Mouse (Mus musculus) c-Kit-negative CD71-positive TER-119-positive erythroid progenitor cells, embryonic 14.5 days (primary cell): Measurements from ENCODE around the gene Retn.

ENCODE experiments used
- DNase-seq: peaks from one replicate; pipeline ENCODE4 v3.0.0-alpha.2; 2013; ENCODE audit warnings: low read depth, low spot score

The Retn gene

GRCm38 (mm10) chr8:3655526-3655925 is at the start of gene Retn:
Retn (plus strand) TSS chr8:3655770.
- no peak for DNase-seq

DNA sequence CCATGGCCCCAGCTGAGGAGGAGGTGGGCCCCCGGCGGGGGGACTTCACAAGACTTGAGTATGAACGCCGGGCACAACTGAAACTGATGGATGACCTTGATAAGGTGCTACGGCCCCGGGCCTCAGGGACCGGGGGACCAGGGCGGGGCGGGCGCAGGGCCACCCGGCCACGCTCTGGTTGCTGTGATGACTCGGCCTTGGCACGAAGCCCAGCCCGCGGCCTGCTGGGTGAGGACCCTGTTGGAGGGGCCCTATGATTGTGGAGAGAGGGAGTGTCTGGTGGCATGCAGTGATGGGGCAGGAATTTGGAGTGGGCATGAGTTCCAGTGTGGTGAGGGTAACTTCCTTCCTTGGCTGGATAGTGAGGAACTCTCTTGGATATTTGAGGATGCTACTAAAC is 49.0 kb upstream of the Retn start:
- no peak for DNase-seq

GRCm38 (mm10) chr8:3607822-3608221 is 47.7 kb upstream of the Retn start:
- DNase-seq, result no peak

DNA sequence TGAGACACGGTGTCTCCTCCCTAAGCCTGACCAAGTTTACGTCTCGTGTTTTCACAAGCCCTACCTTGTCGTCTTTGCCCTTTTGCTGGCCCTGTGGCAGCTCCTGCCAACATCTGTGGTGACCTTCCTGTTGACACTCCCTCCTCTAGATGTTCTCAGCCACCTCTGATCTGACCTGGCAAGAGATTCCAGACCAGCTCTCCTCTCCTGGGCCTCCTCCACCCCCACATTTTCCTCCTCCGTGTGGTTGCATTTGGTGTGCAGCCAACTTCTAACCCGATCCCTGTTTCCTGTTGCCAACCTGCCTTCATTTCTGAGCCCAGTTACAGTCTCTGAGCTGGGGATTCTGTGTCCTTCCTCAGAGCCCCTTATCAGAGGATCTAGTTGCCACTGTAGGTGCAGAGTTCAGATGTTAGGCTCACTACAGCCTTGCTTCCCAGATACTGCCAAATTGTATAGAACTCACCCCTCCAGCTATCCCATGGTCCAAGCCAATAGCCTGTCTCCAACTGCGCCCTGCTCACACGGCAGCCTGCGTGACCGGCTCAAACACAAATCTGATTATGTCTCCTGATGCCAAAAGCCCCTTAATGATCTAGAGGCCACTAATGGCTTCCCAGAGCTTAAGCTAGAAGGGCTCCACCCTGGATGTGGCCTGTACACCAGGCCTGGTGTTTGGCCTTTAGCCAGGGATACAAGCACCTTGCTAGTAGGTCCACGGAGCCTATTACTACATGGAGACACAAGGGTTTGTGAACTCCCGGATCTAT is 46.3 kb upstream of the Retn start:
- DNase-seq, result no peak

DNA sequence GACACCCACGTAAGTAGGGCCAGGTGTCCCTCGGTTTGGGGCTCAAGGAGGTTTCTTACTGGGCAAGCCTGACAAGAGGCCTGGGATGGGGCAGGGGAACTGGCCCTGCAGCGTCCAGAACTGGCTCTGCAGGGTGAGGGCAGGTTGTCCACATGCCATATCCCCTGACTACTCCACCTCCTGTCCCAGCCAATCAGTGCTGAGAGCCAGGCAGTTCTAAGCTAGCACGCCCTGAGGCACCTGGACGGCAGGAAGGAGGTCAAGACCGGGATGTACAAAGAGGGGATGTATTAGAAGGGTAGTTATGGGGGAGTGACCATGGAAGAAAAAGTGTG is 45.8 kb upstream of the Retn start:
- no peak for DNase-seq

DNA sequence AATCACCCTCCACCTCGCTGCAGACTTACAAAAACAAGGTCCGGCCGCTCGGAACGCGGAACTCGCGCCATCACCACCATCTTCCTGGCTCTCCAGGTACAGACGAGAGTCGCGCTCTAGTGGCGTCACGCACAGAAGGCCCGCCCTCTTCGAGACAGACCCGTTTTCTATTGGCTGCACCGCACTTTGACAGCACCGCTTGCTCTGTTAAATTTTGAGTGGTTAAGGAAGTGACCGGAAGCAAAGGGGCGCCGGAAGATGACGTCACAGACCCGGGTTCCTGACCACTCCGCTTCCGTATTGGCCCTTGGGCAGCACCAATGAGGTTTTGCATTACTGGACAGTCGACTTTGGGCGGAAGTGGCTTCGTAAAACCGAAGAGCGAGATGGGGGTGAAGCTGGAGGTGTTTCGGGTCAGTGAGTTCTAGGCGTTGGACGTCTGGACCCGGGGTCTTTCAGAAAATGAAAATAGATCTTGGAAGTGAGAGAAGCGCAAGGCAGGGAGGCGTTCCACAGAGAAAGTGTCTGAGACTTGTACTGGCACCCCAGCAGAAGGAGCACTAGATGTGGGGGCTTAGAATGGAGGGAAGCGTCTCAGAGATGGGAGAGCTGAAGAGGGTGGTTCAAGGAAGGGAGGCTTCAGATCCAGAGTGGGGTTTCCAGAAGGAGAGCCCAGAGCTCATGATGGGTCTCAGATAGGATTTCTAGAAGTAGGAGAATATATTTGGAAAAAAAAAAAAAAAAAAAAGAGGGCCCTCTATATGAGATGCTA is 34.2 kb upstream of the Retn start, which contains the start of the genes Xab2 and Pet100:
Gene Xab2 (minus strand): TSS at position 118 of the 772 bp plus-strand sequence.
Gene Pet100 (plus strand): TSS at position 350 of the 772 bp plus-strand sequence.
- peak; percentile 99 for DNase-seq

GRCm38 (mm10) chr8:3622119-3622518 is 33.5 kb upstream of the Retn start:
- DNase-seq, result no peak

GRCm38 (mm10) chr8:3625445-3625844 is 30.1 kb upstream of the Retn start, which contains the start of gene Pcp2:
Pcp2 (minus strand) TSS chr8:3625545.
- no peak for DNase-seq

DNA sequence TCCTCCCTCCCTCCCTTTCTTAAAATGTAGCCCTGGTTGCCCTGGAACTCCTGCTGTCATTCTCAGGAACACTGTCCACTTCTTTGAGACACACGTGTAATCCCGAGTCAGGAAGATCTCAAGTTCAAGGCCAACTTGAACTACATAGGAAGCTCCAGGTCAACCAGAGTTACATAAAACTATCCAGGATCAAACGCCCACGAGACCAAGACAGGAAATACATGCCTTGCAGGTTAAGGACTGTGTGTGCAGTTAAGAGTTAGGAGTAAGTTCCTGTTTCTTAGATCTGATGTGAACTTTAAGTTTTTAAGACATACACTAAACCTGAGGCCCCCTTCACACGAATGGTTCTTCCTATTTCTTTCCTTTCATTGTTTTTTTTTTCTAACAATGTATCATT is 28.6 kb upstream of the Retn start:
- no peak for DNase-seq

GRCm38 (mm10) chr8:3628014-3628413 is 27.6 kb upstream of the Retn start:
- no peak for DNase-seq

DNA sequence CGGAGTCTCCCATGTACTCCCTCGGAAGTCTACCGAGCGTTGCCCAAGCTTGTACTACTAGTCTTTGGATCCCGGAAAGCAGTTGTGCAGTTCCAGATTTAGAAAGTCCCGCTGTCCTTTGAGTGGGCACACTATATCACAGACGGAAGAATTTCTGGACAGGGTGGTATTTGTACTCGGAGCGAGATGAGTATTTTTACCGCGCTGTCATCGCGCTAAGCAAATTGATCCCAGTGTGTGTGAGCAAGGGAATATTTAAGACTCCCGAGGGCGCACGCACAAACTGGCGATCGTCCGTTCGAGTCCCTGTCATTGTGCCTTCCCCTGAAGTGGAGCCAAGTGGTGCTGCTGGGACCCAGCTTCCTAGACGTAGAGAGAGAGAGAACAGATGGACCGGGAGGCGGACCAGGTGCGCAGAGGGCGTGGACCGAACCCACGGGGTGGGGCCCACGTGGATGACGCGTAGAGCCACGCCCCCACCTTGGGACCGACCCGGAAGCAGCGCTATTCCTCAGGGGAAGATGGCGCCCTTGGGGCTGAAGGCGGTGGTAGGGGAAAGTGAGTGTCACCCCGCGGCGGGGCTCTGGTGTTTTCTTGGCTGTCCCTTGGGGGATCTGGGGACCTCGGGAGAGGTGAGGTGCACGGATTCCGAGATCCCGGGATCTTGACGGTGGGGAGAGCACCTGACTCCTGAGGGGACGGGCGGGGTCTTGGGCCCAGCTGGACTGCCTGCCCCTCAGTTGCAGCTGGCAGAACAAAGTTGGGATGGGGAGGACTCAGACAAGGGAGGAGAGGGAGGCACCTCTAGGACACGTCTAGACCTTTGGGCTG is 24.7 kb upstream of the Retn start, which contains the start of gene Stxbp2:
Gene Stxbp2 (plus strand): TSS at position 309 of the 831 bp plus-strand sequence.
- DNase-seq, result peak; percentile 72

DNA sequence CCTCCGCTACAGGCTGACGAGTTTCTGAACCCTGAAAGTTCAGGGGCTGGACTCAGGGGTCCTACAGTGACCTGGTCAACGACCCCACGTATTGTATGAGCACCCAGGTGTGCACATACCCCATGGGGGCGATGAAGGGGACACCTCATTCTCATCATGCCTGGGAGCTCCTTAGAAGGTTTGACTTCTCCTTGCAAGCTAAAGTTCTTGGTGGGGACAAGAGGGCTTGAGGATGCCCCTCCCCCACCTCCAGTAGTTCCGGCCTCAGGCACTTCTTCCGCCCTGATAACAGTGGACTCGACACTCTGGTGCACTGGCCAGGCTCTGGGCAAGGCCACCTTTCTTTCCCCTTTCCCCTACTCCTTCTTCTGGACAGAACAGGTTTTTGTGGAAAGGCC is 24.1 kb upstream of the Retn start:
- peak; percentile 13 for DNase-seq

DNA sequence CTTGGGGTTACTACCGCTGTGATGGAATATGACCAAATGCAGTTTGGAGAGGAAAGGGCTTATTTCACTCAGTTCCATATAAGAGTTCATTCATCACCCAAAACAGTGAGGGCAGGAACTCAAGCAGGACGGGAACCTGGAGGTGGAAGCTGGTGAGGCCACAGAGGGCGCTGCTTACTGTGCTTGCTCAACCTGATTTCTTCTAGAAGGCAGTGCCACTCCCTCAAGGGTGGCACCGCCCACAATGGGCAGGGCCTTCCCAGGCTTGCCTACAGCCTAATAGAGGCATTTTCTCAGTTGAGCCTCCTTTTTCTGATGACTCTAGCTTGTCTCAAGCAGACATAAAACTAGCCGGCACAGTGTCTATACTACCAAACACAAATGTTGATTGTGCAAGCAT is 9.8 kb upstream of the Retn start:
- DNase-seq, result no peak

- no peak for DNase-seq
These were observed 8.6 kb upstream of the Retn start for GRCm38 (mm10) chr8:3646824-3647531.

- DNase-seq, result no peak
These were observed 8.0 kb upstream of the Retn start for GRCm38 (mm10) chr8:3647561-3647960.

- no peak for DNase-seq
These were observed 7.3 kb upstream of the Retn start for GRCm38 (mm10) chr8:3648268-3648667.

DNA sequence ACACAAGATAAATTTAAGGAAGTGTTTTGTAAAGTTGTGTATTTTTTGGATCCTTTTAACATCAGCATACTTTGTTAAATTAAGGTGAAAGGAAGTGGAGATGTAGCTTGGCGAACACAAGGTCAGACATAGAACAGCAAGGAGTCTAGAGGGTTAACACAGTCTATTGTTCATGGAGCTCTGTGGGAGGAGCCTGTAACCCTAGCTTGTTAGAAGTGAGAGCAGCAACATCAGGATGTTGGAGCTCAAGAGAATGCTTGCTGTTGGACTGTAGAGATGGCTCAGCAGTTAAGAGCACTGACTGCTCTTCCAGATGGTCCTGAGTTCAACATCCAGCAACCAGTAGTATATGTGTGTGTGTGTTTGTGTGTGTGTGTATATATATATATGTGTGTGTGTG is 6.6 kb upstream of the Retn start:
- DNase-seq, result no peak

DNA sequence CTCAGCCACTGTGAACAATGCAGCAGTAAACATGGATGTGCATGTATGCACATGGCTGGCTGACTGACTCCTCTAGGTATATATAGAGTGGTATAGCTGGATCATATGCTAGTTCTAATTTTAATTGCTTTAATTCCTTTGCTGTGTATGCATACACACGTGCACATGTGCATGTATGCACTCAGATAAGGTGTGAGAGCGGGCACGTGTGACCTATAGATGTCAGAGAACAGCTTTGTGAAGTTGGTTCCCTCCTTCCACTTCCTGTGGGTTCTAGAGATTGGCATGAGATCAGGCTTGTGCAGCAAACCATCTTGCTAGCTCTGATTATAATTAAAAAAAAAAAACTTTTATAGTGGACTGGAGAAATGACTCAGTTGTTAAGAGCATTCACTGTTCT is 2.7 kb upstream of the Retn start:
- no peak for DNase-seq

GRCm38 (mm10) chr8:3654726-3655508 is 653 bp upstream of the Retn start:
- DNase-seq, result no peak

GRCm38 (mm10) chr8:3656725-3657381 is 1.3 kb downstream of the Retn start:
- DNase-seq, result no peak
